Mouse (Mus musculus) spleen, adult 18-20 months (tissue): Measurements from ENCODE around the gene Gm20822.
"Not testable (repeated sequence)": the region's sequence is repeated elsewhere in the genome, so short reads cannot be mapped to it uniquely, and the experiment has no call there.

ENCODE experiments used
- DNase-seq, 2 experiments: peaks; one replicate each; pipeline ENCODE4 v3.0.0; 2022; ENCODE audit warnings: mixed read lengths in 2 of 2

Gm20822 gene

GRCm38 (mm10) chrY:15884671-15885070 is at the start of gene Gm20822:
Gm20822 (minus strand) TSS chrY:15884771.
- DNase-seq: not testable (repeated sequence)
